Comparison of ENCODE assay signal across 1 mouse cellular context in the genomic region with DNA sequence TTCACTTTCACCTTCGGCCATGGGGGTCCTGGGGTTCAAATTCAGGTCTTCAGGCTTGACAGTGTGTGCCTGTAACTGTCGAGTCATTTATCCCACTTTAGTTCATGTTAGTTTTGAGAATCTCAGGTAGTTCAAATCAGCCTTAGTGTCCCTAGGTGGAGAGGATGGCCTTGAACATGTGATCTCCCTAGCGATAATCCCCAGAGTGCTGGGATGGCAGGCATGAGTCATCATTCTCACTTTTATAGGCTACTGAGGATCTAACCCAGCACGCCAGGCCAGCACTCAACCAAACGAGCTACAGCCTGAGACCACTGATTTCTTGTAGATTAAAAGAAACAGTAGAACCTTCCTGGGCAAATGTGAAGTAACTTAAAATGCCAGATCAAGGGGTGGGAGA.
TF ChIP-seq lines count a peak whose summit lies in the region.

No protein-coding gene starts in this region.

TF ChIP-seq in MEL, 35 proteins besides CTCF, POLR2A, EP300 and RAD21:
- TF ChIP-seq KAT2A (conservative IDR thresholded peaks at IDR 0.05; ENCODE audit: low read depth, low read length), result no peak
- no peak for TF ChIP-seq GABPA (IDR thresholded peaks at IDR 0.05; ENCODE audit: low read depth, low read length)
- TF ChIP-seq POLR2AphosphoS2 (IDR thresholded peaks at IDR 0.05; ENCODE audit: low read length), result no peak
- TF ChIP-seq HCFC1 (IDR thresholded peaks at IDR 0.05; ENCODE audit: low read depth, low read length), result no peak
- no peak for TF ChIP-seq CHD2 (IDR thresholded peaks at IDR 0.05; ENCODE audit: low read length)
- no peak for TF ChIP-seq ZMIZ1 (IDR thresholded peaks at IDR 0.05; ENCODE audit: low read depth, low read length)
- no peak for TF ChIP-seq SIN3A (IDR thresholded peaks at IDR 0.05; ENCODE audit: low read length)
- no peak for TF ChIP-seq MXI1 (IDR thresholded peaks at IDR 0.05; ENCODE audit: low read depth, low read length)
- no peak for TF ChIP-seq BHLHE40 (IDR thresholded peaks at IDR 0.05; ENCODE audit: borderline replicate concordance, low read depth, low read length)
- TF ChIP-seq JUND (IDR thresholded peaks at IDR 0.05; ENCODE audit: low read depth, low read length), result peak; percentile 48; the same call in 1 of the 2 replicates
- TF ChIP-seq TBP (IDR thresholded peaks at IDR 0.05; ENCODE audit: low read depth, low read length), result no peak
- TF ChIP-seq ELF1 (IDR thresholded peaks at IDR 0.05; ENCODE audit: low read depth, low read length), result no peak
- no peak for TF ChIP-seq ZKSCAN1 (IDR thresholded peaks at IDR 0.05; ENCODE audit: low read depth, low read length)
- no peak for TF ChIP-seq RCOR1 (IDR thresholded peaks at IDR 0.05; ENCODE audit: low read depth, low read length)
- TF ChIP-seq POLR2AphosphoS5 (IDR thresholded peaks at IDR 0.05; ENCODE audit: borderline replicate concordance, low read depth, low read length), result no peak
- TF ChIP-seq MAFK (IDR thresholded peaks at IDR 0.05; ENCODE audit: borderline replicate concordance, low read depth, low read length), result no peak
- no peak for TF ChIP-seq USF2 (IDR thresholded peaks at IDR 0.05; ENCODE audit: borderline replicate concordance in 1 of 2, insufficient read depth in 1 of 2, low read depth in 1 of 2, low read length in 2 of 2)
- TF ChIP-seq ETS1 (IDR thresholded peaks at IDR 0.05; ENCODE audit: low read depth, low read length), result no peak
- TF ChIP-seq USF1 (IDR thresholded peaks at IDR 0.05; ENCODE audit: low read depth, low read length), result peak; percentile 69
- TF ChIP-seq MAX (IDR thresholded peaks at IDR 0.05; ENCODE audit: low read length), result peak; percentile 38; the same call in 1 of the 2 replicates
- TF ChIP-seq ZC3H11A (IDR thresholded peaks at IDR 0.05; ENCODE audit: low read depth, low read length), result no peak
- TF ChIP-seq TAL1 (IDR thresholded peaks at IDR 0.05; ENCODE audit: low read length), result no peak
- TF ChIP-seq GATA1 (IDR thresholded peaks at IDR 0.05; ENCODE audit: low read depth, low read length), result peak; percentile 27; the same call in 1 of the 2 replicates
- TF ChIP-seq E2F4 (IDR thresholded peaks at IDR 0.05; ENCODE audit: borderline replicate concordance, low read depth, low read length), result no peak
TF ChIP-seq in MEL: peak in this region for 4.
